9 mouse cellular contexts compared by ENCODE assay signal in genomic region chr12:116202176-116202981, GRCm38 (mm10).
DNase-seq lines count a peak whose midpoint lies in the region; ATAC-seq and TF ChIP-seq lines count a peak whose summit lies in the region.
"Had no signal": no experiment of that assay in that cellular context is flagged by ENCODE, and none has a peak within 500 bp of the region (broad histone marks: within the 10 kb centered on the region; RNA-seq: fewer than 3 reads in every experiment).

No protein-coding gene starts in this region.

- DNase-seq in MEL-GATA-1-ER (ENCODE audit: extremely low read depth, low read depth): peak; percentile 26
- DNase-seq in heart, postnatal 4 days: peak; percentile 74
- DNase-seq in layer of hippocampus, adult 2 months (ENCODE audit: low spot score in 2 of 2): peak; percentile 67 to 68
- peak; percentile 72 for DNase-seq in lung, postnatal 0 days (ENCODE audit: low spot score)
- peak; percentile 40 for DNase-seq in retina, adult 2 months (ENCODE audit: low read depth, low spot score)
- peak; percentile 43 for DNase-seq in urinary bladder, postnatal 25 days (ENCODE audit: low spot score)

- no peak for TF ChIP-seq EP300 in lung, postnatal 0 days (IDR thresholded peaks at IDR 0.05)

- no peak for TF ChIP-seq POLR2A in bone marrow macrophage, adult 2 months (IDR thresholded peaks at IDR 0.05; ENCODE audit: borderline replicate concordance, low read depth, low read length)
- TF ChIP-seq POLR2A in embryonic fibroblast, embryonic 13.5 days (IDR thresholded peaks at IDR 0.05; ENCODE audit: low read depth, low read length): no peak

- no peak overlapping the region for H3K9ac ChIP-seq in lung, postnatal 0 days (replicated peaks; ENCODE audit: low read depth)

- ATAC-seq in lung, postnatal 0 days: peak; percentile 57

- no peak overlapping the region for H3K4me3 ChIP-seq in bone marrow macrophage, adult 2 months (ENCODE audit: insufficient read depth, low read length)
- H3K4me3 ChIP-seq in embryonic fibroblast, embryonic 13.5 days (ENCODE audit: insufficient read depth, low read length): no peak overlapping the region
- H3K4me3 ChIP-seq in layer of hippocampus, adult 2 months: no peak overlapping the region
- no peak overlapping the region for H3K4me3 ChIP-seq in lung, postnatal 0 days (ENCODE audit: low read depth, low read length)
- H3K4me3 ChIP-seq: megakaryocyte, embryonic 14.5 days had no signal

- 31% methylated on average over 9 of the region's 9 CpGs for WGBS in lung, postnatal 0 days

- peak; percentile 66 for TF ChIP-seq CTCF in bone marrow macrophage, adult 2 months (IDR thresholded peaks at IDR 0.05; ENCODE audit: low read depth, low read length)
- peak; percentile 97 for TF ChIP-seq CTCF in embryonic fibroblast, embryonic 13.5 days (IDR thresholded peaks at IDR 0.05; ENCODE audit: borderline replicate concordance, insufficient read depth, low read length)
- peak; percentile 94 for TF ChIP-seq CTCF in layer of hippocampus, adult 2 months (conservative IDR thresholded peaks at IDR 0.05)
- TF ChIP-seq CTCF in lung, postnatal 0 days (IDR thresholded peaks at IDR 0.05): peak; percentile 96

- no peaks in the 10 kb centered on the region for H3K9me3 ChIP-seq in lung, postnatal 0 days (ENCODE audit: low read length)
- H3K9me3 ChIP-seq: megakaryocyte, embryonic 14.5 days had no signal

- H3K4me1 ChIP-seq in bone marrow macrophage, adult 2 months (ENCODE audit: control insufficient read depth, insufficient read depth, low read length): peaks cover 8% of the 10 kb centered on the region
- H3K4me1 ChIP-seq in embryonic fibroblast, embryonic 13.5 days (ENCODE audit: control insufficient read depth, insufficient read depth, low read length): peaks cover 8% of the 10 kb centered on the region; the same call in 1 of the 2 replicates
- no peaks in the 10 kb centered on the region for H3K4me1 ChIP-seq in lung, postnatal 0 days (ENCODE audit: insufficient read depth, low read depth, low read length)

- no peak overlapping the region for H3K27ac ChIP-seq in bone marrow macrophage, adult 2 months (ENCODE audit: insufficient read depth, low read depth, low read length)
- H3K27ac ChIP-seq in embryonic fibroblast, embryonic 13.5 days (ENCODE audit: insufficient read depth, low read length): no peak overlapping the region
- no peak overlapping the region for H3K27ac ChIP-seq in layer of hippocampus, adult 2 months
- H3K27ac ChIP-seq in lung, postnatal 0 days (ENCODE audit: low read length): no peak overlapping the region

- H3K36me3 ChIP-seq in lung, postnatal 0 days (ENCODE audit: insufficient read depth, low read length): no peaks in the 10 kb centered on the region

- H3K27me3 ChIP-seq in lung, postnatal 0 days (replicated peaks; ENCODE audit: insufficient read depth, low read length): no peaks in the 10 kb centered on the region

- H3K4me2 ChIP-seq in lung, postnatal 0 days (replicated peaks; ENCODE audit: low read depth, low read length): no peak overlapping the region
